10 mouse cellular contexts compared by ENCODE assay signal in the genomic region with DNA sequence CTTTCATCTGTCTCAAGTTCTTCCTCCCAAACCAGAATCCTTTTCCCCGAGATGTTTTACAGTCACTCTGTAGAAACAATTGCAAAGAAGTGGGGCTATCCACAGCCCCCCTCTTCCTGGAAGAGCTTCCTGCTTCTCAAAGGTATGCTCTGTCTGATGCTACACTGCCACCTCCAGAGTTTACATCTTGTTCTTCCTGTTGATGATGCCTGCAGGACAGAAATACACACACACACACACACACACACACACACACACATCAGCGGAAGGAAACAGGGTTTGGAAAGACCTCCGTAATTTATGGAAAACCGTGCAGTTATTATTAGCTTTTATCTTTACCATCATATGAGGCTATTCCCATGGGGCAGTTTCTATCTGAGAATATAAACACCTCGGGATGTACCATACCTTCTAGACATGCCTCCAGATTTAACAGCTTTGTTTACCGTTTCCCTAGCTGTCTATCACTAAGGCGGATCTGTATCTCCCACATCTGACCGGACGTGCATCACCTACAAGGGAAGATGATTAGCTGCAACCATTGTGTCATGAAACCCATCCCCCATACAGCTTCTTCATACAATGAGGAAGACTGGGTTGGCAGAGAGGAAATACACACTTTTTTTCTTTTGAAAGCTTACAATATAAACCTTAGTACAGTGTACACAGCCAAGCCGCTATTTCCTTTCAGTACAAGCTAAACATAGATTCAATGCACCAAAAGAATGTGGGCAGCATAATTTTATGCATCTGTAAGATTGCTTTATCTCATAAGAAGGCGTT.
DNase-seq lines count a peak whose midpoint lies in the region; ATAC-seq and TF ChIP-seq lines count a peak whose summit lies in the region.
"Had no signal": no experiment of that assay in that cellular context is flagged by ENCODE, and none has a peak within 500 bp of the region (broad histone marks: within the 10 kb centered on the region; RNA-seq: fewer than 3 reads in every experiment).

No protein-coding gene starts in this region.

- H3K27me3 ChIP-seq in forebrain, embryonic 13.5 days = no peaks in the 10 kb centered on the region
- H3K27me3 ChIP-seq in forebrain, embryonic 11.5 days (ENCODE audit: control insufficient read depth, insufficient read depth, low read length) = no peaks in the 10 kb centered on the region
- H3K27me3 ChIP-seq in liver, postnatal 0 days (ENCODE audit: insufficient read depth, low read length) = no peaks in the 10 kb centered on the region
- H3K27me3 ChIP-seq in kidney, embryonic 15.5 days = no peaks in the 10 kb centered on the region
- H3K27me3 ChIP-seq in forebrain, embryonic 10.5 days (ENCODE audit: poor library complexity, severe bottlenecking) = no peaks in the 10 kb centered on the region; the same call in 1 of the 2 replicates
- H3K27me3 ChIP-seq: embryonic facial prominence, embryonic 15.5 days; liver, embryonic 12.5 days had no signal

- H3K9me3 ChIP-seq in forebrain, embryonic 13.5 days (replicated peaks) = no peaks in the 10 kb centered on the region
- no peaks in the 10 kb centered on the region for H3K9me3 ChIP-seq in forebrain, embryonic 11.5 days (ENCODE audit: control insufficient read depth, low read length)
- H3K9me3 ChIP-seq in liver, postnatal 0 days (ENCODE audit: low read length) = no peaks in the 10 kb centered on the region
- no peaks in the 10 kb centered on the region for H3K9me3 ChIP-seq in kidney, embryonic 15.5 days (replicated peaks)
- no peaks in the 10 kb centered on the region for H3K9me3 ChIP-seq in forebrain, embryonic 10.5 days
- H3K9me3 ChIP-seq: embryonic facial prominence, embryonic 15.5 days; liver, embryonic 12.5 days had no signal

- H3K4me2 ChIP-seq in forebrain, embryonic 13.5 days = no peak overlapping the region
- no peak overlapping the region for H3K4me2 ChIP-seq in forebrain, embryonic 11.5 days (ENCODE audit: low read depth, low read length, severe bottlenecking)
- H3K4me2 ChIP-seq in liver, postnatal 0 days (ENCODE audit: low read depth, low read length) = no peak overlapping the region
- H3K4me2 ChIP-seq in kidney, embryonic 15.5 days = no peak overlapping the region
- H3K4me2 ChIP-seq: embryonic facial prominence, embryonic 15.5 days; liver, embryonic 12.5 days had no signal

- TF ChIP-seq EP300 in liver, postnatal 0 days (IDR thresholded peaks at IDR 0.05; ENCODE audit: low read depth) = 0 out of 2 replicates have a peak, but pooled peaks have one; percentile 11

- no peak overlapping the region for H3K4me3 ChIP-seq in forebrain, embryonic 13.5 days
- H3K4me3 ChIP-seq in forebrain, embryonic 11.5 days (ENCODE audit: low read depth, low read length) = no peak overlapping the region
- no peak overlapping the region for H3K4me3 ChIP-seq in liver, postnatal 0 days (ENCODE audit: low read depth, low read length)
- no peak overlapping the region for H3K4me3 ChIP-seq in kidney, embryonic 15.5 days (replicated peaks)
- H3K4me3 ChIP-seq in forebrain, embryonic 10.5 days = no peak overlapping the region
- H3K4me3 ChIP-seq: embryonic facial prominence, embryonic 15.5 days; liver, embryonic 12.5 days had no signal

- 0 out of 2 replicates have a peak, but pooled peaks have one; percentile 30 for ATAC-seq in forebrain, embryonic 13.5 days
- no peak for ATAC-seq in forebrain, embryonic 11.5 days (replicated peaks; ENCODE audit: low FRiP score)
- ATAC-seq in liver, postnatal 0 days = no peak
- peak; percentile 58; the same call in 1 of the 2 replicates for ATAC-seq in kidney, embryonic 15.5 days (replicated peaks; ENCODE audit: low FRiP score)
- ATAC-seq: liver, embryonic 12.5 days had no signal

- no peak overlapping the region for H3K27ac ChIP-seq in forebrain, embryonic 13.5 days
- H3K27ac ChIP-seq in forebrain, embryonic 11.5 days (ENCODE audit: low read depth, low read length) = no peak overlapping the region
- no peak overlapping the region for H3K27ac ChIP-seq in liver, postnatal 0 days (ENCODE audit: low read depth)
- peak overlapping the region; percentile 37; the same call in 1 of the 2 replicates for H3K27ac ChIP-seq in kidney, embryonic 15.5 days
- no peak overlapping the region for H3K27ac ChIP-seq in forebrain, embryonic 10.5 days
- H3K27ac ChIP-seq: embryonic facial prominence, embryonic 15.5 days; liver, embryonic 12.5 days had no signal

- H3K36me3 ChIP-seq in forebrain, embryonic 13.5 days (ENCODE audit: poor library complexity, severe bottlenecking) = no peaks in the 10 kb centered on the region
- H3K36me3 ChIP-seq in forebrain, embryonic 11.5 days (ENCODE audit: control insufficient read depth, insufficient read depth, low read length) = no peaks in the 10 kb centered on the region
- H3K36me3 ChIP-seq in liver, postnatal 0 days (replicated peaks; ENCODE audit: insufficient read depth, low read length) = no peaks in the 10 kb centered on the region
- no peaks in the 10 kb centered on the region for H3K36me3 ChIP-seq in kidney, embryonic 15.5 days
- no peaks in the 10 kb centered on the region for H3K36me3 ChIP-seq in forebrain, embryonic 10.5 days (replicated peaks)
- H3K36me3 ChIP-seq: embryonic facial prominence, embryonic 15.5 days; liver, embryonic 12.5 days had no signal

- TF ChIP-seq CTCF in liver, postnatal 0 days (IDR thresholded peaks at IDR 0.05; ENCODE audit: low read depth) = no peak

- DNase-seq in forebrain, embryonic 11.5 days (ENCODE audit: low spot score) = no peak
- no peak for DNase-seq in liver, postnatal 0 days
- no peak for DNase-seq in liver
- peak; percentile 71 for DNase-seq in lung, postnatal 25 days (ENCODE audit: low spot score)
- no peak for DNase-seq in layer of hippocampus, adult 8-10 months (ENCODE audit: low spot score in 2 of 2)
- no peak for DNase-seq in forebrain, embryonic 10.5 days (ENCODE audit: extremely low spot score, low spot score)

- WGBS in forebrain, embryonic 13.5 days = 86% methylated on average over 11 of the region's 11 CpGs
- 85% methylated on average over 11 of the region's 11 CpGs for WGBS in forebrain, embryonic 11.5 days
- 51% methylated on average over 11 of the region's 11 CpGs for WGBS in liver, postnatal 0 days (ENCODE audit: insufficient replicate concordance)
- WGBS in kidney, embryonic 15.5 days = 72% methylated on average over 11 of the region's 11 CpGs
- 86% methylated on average over 11 of the region's 11 CpGs for WGBS in forebrain, embryonic 10.5 days

- no peak overlapping the region for H3K9ac ChIP-seq in forebrain, embryonic 13.5 days
- H3K9ac ChIP-seq in forebrain, embryonic 11.5 days (ENCODE audit: low read length) = no peak overlapping the region
- H3K9ac ChIP-seq in liver, postnatal 0 days (replicated peaks) = no peak overlapping the region
- no peak overlapping the region for H3K9ac ChIP-seq in kidney, embryonic 15.5 days
- H3K9ac ChIP-seq: embryonic facial prominence, embryonic 15.5 days; liver, embryonic 12.5 days had no signal

- no peaks in the 10 kb centered on the region for H3K4me1 ChIP-seq in forebrain, embryonic 13.5 days
- H3K4me1 ChIP-seq in forebrain, embryonic 11.5 days (replicated peaks; ENCODE audit: control insufficient read depth, insufficient read depth, low read length) = no peaks in the 10 kb centered on the region
- H3K4me1 ChIP-seq in liver, postnatal 0 days (ENCODE audit: insufficient read depth) = no peaks in the 10 kb centered on the region
- no peaks in the 10 kb centered on the region for H3K4me1 ChIP-seq in kidney, embryonic 15.5 days
- no peaks in the 10 kb centered on the region for H3K4me1 ChIP-seq in forebrain, embryonic 10.5 days
- H3K4me1 ChIP-seq: embryonic facial prominence, embryonic 15.5 days; liver, embryonic 12.5 days had no signal

Comparison
In these comparisons a context has a peak if more than half of its experiments do, and no peak if none do; other contexts are left out.
1. ATAC-seq: peak in forebrain, embryonic 13.5 days (single experiment) and kidney, embryonic 15.5 days (single experiment); none in forebrain, embryonic 11.5 days (single experiment) and liver, postnatal 0 days (single experiment).